Mouse (Mus musculus) forelimb bud, embryonic 11.5 days (tissue): ENCODE data around the gene Chst11.

Experiments
- DNase-seq: peaks from one replicate; pipeline ENCODE4 v3.0.0-alpha.2; 2012; ENCODE audit warnings: low read depth, low spot score

Gene Chst11

DNA sequence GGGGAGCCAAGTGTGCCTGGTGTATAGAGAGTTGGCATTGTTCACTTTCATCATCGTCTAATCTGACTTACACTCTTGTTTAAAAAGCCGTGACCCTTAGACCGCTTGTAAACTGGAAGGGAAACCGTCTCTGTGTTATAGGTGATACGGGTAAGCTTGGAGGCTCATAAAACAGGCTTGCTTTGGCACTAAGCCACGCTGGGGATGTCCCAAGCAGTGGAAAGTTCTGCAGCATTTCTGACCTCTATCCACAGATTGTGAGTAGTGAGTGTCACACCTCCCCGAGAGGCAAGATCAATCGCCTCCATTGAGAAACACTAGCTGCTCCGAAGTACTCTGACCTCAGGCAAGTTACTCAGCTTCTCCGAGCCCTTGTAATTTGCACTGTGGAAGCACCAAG, 47.3 kb downstream of the Chst11 start:
- no peak for DNase-seq

DNA sequence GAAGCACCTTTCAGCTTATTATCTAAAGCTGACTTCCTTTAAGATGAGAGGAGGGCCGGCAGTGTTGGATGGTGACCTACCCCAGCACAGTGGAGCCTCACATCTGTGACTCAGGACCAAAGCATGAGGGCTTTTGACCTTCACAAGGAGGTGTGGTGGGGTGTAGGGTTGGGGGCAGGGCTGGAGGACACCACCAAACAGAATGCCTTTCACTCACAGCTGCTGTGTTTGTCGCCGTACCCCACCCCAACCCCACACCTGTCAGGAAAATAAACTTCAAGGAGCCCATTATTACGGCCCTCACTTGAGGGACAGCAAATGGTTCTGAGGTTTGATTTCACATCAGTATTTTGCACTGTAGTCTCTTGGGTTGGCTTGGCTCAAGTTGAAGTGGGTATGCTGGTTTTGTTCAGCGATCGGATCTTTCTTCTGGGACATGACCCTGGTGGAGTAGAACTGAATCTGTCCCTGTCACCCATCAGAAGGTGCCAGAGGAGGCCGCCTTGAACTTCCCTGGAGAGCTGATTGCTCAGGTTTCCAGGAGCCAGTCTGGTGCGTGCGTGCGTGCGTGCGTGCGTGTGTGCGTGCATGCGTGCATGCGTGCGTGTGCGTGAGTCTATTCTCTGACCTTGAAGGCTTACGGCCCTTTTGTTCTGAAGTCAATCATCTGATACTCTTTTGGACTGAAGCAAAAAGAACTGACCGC, 51.2 kb downstream of the Chst11 start:
- DNase-seq, result no peak

DNA sequence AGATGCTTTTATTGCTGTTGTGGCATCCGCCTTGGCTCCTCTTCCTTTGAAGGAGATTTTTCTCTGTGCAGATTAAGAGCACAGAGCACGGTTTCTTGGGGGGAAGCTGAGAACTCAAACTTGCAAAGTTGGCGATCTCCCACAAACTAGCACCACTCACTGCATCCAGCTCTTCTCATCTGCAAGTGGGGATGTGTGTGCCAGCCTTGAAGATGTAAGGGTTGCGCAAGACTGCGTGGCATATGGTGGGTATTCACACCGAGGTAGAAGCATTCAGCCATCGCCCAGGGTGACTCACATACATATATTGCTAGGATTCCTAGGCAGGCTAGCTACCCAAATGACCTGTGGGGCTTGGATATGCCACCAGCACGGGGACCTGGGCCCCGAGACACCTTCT, 52.9 kb downstream of the Chst11 start:
- no peak for DNase-seq

GRCm38 (mm10) chr10:83039414-83039813, 54.1 kb downstream of the Chst11 start:
- no peak for DNase-seq

- DNase-seq, result no peak
Observed at GRCm38 (mm10) chr10:83041875-83042274, 56.6 kb downstream of the Chst11 start.

- peak; percentile 73 for DNase-seq
Observed at GRCm38 (mm10) chr10:83042613-83043477, 57.5 kb downstream of the Chst11 start.

GRCm38 (mm10) chr10:83043478-83044259, 58.4 kb downstream of the Chst11 start:
- no peak for DNase-seq

DNA sequence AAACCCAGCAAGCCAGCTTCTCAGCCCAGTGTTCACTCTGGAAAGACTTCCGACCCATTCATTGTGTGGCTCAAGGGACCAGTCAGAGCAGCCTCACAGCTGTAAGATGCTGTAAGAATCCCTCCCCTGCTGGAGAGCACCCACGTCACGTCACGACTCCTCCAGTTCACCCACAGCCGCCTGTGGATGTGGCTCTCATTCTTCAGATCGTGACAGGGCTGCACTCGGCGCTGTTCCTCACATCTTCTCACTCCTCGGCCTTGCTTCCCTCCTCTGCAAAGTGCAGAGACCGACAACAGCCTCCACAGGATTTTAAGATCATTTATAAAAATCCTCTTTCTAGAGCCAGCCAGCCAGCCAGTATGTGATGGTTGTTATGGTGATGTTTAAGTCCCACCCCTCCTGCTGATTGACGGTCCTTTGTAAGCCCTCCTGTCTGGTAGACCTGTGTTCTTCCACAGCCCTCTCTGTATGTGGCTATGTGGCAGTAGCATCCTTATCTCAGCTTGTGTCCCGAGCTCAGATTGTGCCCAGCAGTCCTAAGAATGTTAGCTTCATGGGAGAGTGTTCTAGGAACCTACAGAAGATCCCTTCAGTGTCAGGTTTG, 64.0 kb downstream of the Chst11 start:
- DNase-seq, result no peak

DNA sequence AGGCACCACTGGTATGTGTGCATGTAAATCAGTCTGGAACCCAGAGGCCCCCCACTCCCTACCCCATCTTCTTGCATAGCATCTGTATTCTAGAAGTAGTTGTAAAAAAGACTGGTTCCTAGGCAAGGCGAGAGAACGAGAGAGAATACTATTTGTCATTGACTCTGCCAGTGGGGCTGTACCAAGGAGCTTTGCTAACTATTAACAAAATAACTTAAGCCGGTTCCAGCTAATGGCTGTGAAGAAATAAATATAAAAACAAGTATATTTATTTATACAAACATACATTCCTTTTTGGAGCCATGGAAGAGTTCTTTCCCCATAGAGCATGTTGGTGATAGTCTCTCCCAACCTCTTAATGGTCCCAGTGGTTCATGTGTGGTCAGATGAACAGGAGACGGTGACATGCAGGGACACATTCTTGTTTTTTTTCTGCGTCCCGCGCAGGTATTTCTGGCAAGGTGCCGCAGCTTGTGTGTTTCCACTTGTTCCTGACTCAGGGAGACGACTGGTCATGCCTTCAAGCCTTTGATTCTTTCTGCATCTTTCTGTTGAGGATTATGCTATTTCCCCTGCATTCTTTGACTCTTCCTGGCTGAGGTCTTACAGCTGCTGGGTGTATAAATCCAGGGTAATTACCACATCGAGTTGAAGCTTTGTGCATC, 68.7 kb downstream of the Chst11 start:
- no peak for DNase-seq

DNA sequence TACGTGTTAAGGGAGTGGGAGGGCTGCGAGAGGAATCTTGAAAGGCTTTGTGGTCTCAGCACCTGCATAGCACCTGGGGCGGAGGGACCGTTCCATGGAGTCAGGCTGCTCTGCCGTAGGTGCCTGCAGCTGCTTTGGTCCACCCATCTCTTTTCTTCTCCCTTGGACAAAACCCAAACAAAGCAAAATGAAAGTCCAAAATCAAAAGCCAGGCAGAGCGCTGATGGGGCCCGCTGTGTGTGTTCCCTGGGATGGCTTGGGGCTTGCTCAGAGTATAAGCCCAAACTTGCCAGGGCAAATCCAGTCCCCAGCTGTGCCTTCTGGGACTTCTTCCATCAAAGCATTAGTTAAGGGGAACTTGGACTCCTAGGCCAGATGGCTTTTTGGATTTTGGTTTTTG, 71.0 kb downstream of the Chst11 start:
- DNase-seq, result no peak

DNA sequence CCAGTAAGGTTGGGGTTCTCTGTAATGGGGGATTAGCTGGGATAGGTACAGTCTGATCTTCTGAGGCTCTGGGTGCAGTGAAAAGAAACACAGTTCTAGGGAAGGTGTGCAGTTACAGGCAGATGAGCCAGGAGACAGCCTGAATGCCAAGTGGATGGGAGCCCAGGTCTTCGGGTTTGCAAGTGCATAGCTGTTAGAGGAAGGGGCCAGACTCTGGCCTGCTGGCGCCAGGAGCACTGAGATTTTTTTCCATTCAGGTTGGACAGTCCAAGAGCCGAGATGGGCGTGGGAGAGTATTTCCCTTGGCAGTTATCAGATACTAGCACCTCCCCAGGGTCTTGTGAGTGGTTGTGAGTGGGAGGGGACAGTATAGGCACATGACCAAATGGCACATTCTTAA, 71.6 kb downstream of the Chst11 start:
- no peak for DNase-seq

GRCm38 (mm10) chr10:83060066-83060782, 74.9 kb downstream of the Chst11 start:
- DNase-seq, result no peak

DNA sequence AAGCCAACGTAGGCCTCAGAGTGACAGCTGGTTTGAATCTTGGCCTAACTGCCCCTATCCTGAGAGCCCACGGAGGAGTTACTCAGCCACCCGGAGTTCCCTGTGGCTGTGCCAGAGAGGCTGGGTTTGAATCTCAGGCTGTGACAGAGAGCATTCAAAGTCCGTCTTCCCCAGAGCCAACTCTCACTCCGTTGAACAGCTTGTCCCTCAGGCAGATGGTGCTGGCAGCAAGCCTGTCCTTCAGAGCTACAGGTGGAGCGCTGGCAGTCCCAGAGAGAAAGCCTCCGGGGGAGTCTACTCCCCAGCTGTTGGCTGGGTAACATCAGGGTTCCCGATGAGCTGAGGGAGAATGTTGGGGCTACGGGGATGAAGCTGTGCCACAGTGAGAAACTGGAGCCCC, 77.0 kb downstream of the Chst11 start:
- no peak for DNase-seq

GRCm38 (mm10) chr10:83064796-83065195, 79.5 kb downstream of the Chst11 start:
- no peak for DNase-seq

- DNase-seq, result no peak
Observed at GRCm38 (mm10) chr10:83066159-83066558, 80.9 kb downstream of the Chst11 start.

DNA sequence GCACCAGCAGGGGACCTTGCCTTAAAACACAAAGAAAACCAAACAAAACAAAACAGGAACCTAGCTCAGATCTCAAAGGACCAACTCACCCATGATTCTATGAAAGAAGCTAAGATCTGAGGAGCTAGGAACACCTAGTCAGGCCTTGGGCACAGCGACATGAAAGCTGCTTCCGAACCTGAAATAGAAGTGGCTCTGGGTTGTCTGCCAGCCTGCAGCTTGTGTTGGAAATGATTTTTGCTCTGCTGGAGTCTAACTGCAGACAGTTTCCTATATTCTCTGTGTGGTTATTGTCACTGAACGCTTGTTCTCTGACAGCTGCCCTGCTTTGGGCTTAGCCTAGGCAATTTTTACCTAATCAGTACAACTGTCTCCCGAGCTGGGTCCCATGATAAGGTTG, 82.0 kb downstream of the Chst11 start:
- no peak for DNase-seq

GRCm38 (mm10) chr10:83068466-83068865, 83.2 kb downstream of the Chst11 start:
- DNase-seq, result no peak

DNA sequence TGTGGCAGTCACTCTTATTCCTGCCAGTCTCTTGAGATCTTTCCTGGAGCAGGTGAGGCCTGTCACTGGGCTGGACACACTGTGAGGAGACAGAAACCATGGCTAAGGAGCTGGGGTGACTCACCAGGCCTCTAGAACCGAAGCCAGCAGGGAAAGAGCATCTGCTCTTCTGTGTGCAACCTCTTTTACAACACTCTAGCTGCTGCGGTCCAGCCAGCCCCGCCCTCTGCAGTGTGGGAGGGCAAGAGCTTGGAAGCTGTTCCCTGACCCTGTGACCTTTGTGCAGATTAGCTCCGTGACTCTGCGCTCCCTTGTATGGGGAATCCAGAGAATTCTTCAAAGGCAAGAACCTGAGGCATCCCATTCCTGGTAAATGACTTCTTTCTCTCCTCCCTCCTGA, 84.5 kb downstream of the Chst11 start:
- no peak for DNase-seq

- DNase-seq, result no peak
Observed at GRCm38 (mm10) chr10:83071785-83072580, 86.7 kb downstream of the Chst11 start.

GRCm38 (mm10) chr10:83073119-83073518, 87.8 kb downstream of the Chst11 start:
- DNase-seq, result no peak
